Mouse (Mus musculus) ZHBTc4 (cell line): ENCODE data around the gene 1700018B08Rik.

Experiments used
- DNase-seq: peaks from one replicate; pipeline ENCODE4 v3.0.0-alpha.2; 2011; ENCODE audit warnings: low read depth, low spot score

1700018B08Rik gene

DNA sequence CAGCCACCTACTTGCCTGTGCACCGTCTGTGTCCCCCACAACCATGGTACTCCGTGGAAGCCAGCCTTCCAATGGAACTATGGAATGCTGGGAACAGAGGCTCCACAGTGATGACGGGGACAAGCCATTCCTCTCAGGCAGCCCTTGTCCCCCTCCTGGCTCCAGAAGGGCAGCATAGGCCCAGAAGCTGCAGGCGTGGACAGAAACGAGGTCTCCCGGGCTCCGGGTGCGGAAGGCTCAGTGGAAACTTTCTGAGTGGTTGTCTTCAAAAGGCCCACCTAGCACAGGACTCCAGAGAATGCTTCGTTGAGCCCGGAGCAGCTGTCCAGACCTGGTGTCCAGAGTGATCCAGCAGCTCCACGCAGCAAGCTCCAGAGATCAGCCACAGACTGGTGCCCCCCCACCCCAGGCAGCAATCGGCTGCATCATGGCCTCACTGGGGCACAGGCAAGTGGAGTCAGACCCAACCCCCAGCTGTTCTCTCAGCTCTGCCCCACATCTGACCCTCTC is at the start of gene 1700018B08Rik:
Gene 1700018B08Rik, minus strand, starts transcription at position 45 of the 510 bp plus-strand sequence.
- DNase-seq: no peak

DNA sequence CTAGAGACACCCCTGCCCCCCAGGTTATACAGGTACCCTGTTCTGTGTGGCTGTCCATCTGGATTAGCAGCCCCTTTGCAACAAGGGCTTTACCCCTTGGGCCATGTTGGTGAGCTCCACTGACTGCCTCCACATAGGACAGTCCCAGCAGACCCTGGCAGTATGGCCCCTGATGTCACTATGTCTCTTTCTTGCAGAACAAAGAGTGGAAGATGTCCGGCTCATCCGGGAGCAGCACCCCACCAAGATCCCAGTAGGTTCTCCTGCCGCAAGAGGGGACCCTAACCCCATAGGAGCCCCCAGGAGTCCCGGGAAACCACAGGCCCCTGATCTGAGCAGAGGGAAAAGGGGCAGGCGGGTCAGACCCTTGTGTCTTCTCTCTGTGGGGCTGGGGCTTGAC is 49.2 kb upstream of the 1700018B08Rik start:
- DNase-seq: no peak

DNA sequence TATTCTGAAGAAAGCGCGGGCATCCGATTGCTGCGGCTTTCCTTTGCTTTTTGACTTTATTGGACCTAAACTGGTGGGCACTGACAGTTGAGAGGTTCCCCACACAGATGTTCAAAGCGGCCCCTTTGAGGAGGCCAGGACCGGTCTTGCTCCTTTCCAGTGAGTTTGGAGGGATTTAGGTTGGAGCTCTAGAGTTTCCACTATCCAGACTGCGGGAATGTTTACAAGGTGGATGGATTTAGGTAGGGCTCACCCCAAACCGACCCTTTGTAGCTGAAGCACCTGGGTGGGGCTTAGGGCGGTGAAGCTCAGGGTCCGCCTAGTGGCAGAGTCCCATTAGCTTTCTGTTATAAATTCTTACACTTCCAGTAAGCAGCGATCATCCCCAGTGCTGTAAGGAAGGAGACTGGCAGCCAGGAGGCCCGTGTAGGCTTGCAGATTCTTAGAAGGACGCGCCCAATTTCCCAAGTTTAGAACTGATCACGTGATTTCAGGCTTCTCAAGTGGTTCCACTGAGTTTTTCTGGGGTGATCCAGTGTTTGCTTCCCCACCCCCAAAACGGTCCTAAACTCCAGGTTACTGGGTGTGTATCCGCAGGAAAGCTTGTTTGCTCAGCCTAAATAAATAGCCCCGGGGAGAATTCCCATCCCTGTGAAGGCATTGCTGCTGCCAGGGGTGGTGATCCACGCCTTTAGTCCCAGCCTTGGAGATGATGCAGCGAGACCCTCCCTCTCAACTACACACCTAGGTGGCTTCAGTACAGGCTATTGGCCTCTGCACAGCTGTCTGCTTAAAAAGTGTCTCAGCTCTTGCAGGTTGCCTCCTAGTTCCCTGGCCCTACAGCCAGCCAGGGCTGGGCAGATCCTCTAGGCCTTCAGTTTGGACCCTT is 47.3 kb upstream of the 1700018B08Rik start:
- DNase-seq: peak; percentile 91

DNA sequence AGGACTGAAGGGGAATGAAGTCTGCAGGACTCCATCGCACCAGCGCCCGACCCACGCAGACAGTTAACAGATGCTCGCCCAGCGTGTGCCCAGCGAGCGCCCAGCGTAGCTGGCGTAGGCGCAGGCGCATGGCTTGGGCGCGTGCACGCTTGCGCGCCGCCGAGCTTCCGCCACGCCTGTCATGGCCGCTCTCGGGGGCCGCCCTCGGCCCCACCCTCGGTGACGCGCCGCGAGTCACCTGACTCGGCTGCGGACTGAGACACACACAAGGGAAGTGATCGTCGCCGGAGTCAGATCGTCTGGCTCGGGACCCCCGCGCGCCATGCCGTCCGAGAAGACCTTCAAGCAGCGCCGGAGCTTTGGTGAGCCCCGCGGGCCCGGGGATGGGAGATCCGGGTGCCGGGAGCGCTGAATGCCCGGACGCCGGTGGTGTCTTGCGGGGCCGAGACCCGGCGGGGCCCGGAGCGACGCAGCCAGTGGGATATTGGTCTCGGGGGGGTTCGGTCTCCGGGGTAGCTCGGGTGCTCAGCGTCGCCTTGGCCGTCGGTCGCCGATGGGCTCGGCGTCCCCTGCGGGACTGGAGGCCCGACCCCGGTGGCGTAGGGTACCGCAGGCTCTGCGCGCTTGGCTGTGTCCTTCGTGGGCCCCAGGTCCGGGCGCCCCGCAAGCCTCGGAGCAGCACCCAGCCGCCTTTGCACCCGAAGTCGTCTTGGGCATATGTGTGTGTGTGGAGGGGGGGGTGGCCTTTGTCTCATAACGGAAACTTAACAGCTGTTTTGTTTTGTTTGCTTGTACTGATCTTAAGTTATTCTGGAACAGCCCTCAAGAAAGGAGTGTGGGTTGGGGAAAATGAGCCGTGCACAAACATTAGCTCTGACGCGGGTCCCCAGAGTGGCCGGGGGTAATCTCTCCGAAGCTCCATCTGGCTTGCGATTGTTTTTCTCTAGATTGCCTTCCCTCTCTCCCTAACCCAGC is 46.4 kb upstream of the 1700018B08Rik start, which contains the start of gene Map1lc3b:
Gene Map1lc3b, plus strand, starts transcription at position 159 of the 975 bp plus-strand sequence.
- peak; percentile 97 for DNase-seq

DNA sequence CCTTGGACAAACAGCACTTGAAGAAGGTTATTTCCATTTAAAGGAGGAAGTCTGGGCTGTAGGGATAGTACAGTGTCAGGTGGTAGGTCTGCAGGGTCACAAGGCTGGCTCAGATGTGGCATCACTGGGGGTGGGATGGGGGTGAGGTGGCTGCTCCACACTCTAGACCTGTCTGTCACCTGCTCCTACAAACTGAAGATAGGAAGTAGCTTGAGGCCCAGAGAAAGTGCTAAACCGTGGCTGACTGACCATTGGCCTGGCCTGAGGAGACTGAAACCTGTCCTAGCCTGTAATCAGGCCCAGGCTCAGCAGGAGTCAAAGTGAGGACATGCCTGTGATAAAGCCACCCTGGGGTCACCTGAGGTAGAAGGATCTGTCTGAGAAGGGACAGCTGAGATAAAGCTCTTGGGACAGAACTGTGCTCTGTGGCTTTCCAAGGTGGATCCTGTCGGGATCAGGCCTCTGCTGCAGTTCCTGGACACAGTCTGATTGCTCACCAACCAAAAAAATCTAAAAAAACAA is 45.1 kb upstream of the 1700018B08Rik start:
- no peak for DNase-seq

DNA sequence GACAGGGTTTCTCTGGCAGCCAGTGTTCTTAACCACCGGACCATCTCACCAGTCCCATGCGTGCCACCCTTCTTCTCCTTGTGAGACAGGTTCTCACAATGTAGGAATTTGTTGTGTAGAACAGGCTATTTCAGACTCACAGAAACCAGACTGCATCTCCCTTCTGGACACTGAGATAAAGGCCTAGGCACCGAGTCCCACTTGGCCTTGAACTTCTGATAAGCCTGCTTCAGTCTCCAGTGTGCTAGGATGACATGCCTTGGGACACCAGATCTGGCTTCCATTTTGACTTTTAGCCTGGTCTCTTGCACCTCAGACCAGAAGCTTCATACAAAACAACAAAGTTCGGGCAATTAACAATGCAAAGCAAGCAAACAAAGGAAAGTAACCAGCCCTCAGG is 44.6 kb upstream of the 1700018B08Rik start:
- DNase-seq: no peak

DNA sequence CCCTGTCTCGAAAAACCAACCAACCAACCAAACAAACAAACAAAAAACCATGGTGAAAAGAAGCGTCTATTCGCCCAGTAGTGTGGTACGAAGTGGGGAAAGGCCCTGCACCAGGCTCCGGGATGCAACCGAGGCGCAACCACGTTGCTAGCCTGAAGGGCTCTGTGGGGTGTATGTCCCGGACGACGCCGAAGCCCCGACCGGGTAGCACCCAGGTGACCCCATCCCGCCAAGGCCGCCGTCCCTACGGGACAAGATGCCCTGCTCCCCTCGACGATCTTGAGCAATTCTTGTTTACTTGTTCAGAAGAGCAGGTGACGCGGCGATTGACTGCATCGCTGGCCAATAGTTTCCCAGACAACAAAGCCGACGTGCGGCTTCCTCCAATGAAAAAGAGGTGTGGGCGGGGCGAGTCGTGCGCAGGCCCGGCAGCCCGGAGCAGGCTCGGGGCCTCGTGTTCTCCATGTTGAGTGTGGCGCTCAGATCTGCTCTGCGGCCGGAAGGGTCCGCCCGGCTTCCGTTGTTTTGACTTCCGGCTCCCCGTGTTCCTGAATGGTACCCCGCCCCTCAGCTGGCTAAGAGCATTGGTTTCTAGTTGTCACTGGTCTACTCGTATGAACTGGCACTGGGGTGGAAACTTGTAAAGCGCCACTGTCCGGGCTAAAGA is 41.2 kb upstream of the 1700018B08Rik start:
- peak; percentile 99 for DNase-seq

DNA sequence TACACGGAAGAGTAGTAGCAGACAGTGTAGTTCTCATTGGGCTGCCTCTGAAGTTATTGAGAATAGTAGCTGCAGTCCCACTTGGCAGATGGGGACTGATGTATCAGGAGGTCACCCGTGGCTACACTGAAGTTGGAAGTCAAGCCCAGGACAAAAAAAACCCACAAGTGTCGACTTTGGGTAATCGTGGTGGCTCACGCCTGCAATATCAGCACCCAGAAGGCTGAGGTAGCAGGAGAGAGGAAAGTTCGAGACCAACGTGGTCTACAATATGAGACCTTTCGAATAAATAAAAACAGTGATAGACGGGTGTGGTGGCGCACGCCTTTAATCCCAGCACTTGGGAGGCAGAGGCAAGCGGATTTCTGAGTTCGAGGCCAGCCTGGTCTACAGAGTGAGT is 40.6 kb upstream of the 1700018B08Rik start:
- DNase-seq: no peak

DNA sequence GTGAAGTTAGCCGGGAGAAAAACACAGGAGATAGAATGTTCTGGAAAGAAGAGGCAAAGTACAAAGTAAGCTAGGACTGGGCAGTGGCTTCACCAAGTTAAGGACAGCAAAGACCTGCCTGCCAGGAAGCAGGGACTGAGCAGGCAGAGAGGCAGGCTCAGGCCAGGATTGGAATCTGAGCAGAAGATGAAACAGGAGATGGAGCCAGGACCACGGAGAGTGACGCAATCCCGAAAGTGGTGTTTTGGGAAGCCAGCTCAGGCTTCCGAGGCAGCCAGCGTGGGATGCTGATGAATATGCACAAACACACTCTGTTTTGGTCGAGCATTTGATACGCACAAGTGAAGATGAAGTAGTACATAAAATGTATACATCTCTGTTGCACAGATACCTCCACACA is 39.5 kb upstream of the 1700018B08Rik start:
- DNase-seq: no peak

DNA sequence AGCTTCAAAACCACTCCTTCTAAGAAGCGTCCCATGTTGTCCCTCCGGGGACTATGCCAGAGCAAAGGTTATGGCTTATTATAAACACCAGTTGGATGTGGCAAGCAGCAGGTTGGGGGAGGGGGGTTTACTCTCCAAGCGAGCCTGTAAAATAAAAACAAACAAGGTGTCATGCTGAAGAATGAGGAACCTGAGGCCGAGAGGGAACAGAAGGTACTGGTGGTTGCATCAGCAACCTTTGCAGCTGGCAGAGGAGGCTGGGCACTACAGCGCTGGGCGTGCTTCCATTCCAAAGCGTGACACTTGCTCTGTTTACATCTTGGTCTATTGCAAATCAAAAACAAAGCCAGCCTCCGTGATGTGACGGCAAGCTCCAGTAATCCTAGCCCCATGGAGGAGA is 36.3 kb upstream of the 1700018B08Rik start:
- DNase-seq: no peak

DNA sequence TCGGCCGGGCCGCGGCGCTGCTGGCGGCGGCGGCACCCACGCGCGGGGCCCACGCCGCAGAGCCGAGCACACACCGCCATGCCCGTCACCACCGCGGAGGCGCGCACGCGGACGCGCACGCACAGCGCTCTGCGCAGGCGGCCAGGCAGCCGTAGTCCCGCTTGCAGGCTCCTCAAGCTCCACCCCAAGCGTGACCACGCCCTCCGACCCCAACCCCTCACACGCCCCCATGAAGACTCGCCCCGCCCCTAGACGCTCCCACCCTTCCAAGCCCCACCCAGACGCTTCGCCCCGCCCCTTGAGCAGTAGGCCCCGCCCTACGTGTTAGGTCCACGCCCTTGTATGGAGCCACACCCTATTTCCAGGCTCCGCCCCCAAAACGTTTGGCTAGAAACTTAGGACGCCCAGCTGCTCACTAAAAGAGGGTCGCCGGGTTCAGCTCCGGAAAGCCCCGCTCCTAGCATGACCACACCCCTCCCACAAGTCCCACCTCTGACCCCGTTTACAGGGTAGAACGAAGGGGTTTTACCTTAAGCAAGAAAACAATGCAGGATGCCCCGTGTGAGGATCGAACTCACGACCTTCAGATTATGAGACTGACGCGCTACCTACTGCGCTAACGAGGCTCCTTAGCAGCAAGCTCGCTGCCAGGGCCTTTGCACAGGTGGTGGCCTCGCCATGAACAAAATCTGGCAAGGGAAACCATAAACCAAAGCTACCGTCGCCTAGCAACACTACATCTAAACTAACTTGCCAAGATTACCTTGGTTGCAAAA is 34.7 kb upstream of the 1700018B08Rik start, which contains the start of gene Fbxo31:
Gene Fbxo31, minus strand, starts transcription at position 131 of the 776 bp plus-strand sequence.
- peak; percentile 98 for DNase-seq

DNA sequence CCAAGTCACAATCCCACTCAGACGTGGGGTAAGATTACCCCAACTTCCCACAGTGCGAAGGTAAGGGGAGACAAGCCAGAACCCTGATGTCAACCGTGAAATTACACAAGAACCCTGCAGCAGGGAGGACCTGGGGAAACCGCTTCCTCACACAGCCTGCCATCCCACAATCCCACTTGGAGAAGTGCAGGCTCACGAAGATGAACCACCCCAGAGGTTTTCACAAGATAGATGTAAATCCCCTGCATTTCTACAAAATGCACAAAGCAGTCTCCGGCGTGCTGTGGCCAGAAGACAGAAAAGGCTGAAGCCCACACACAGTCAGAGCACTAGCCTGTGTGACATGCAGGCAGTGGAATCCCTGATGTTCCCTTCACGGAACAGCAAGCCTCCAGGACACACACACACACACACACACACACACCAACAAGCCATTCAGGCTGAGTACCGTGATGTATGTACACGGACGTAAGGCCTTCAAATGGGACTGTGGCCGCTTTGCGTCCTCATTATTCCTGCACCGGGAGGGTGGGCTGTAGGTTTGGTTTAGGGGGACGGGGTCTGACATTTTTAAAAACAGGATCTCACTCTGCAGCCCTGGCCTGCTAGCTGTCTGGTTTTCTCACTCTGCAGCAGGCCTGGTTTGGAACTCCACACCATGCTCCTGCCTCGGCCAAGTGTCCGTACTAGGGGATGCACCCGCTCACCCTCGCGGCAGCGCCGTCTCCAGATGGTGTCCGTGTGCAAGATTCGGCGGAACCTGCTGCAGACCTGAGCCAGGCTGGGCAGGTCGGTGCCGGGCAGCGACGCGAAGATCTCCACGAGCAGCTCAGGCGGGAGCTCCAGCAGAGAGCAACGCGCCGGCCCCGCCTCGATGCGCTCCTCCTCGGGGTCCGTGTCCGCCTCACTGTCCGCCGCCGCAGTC is 33.9 kb upstream of the 1700018B08Rik start:
- DNase-seq: no peak

DNA sequence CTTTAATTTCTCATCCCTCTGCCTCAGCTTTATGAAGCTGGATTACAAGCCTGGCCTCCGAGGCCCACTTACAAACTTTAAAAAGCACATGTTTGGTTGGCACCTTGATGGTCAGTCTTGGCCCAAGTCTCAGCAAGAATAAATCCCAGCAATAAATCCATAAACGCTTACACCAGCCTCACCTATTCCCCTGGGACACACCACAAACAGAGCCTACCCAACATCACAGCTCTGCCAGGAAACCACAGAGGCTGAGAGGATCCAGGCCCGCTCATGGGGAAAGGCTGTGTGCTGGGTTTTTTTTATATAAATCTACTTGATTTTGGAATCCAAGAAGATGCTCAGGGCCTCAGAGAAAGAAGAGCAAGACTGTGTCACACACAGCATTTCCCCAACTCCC is 31.5 kb upstream of the 1700018B08Rik start:
- DNase-seq: no peak

DNA sequence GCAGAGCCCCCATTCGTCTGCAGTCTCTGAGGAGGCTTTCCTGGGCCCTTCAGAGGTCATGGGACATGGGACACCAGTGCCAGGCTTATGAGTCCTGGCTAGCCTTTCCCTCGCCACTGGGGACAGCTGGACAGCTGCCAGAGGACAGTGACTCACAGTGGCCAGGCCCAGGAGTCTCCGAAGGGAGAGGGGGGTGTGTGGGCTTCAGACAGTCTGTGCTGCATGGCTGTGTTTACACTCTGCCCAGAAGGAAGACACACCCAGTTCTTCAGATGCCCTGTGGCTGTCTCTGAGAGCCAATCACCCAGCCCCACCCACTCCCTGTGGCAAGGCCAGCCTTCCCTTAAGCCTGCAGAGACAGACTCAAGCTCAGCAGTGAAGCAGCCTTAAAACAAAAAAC is 29.2 kb upstream of the 1700018B08Rik start:
- peak; percentile 54 for DNase-seq

DNA sequence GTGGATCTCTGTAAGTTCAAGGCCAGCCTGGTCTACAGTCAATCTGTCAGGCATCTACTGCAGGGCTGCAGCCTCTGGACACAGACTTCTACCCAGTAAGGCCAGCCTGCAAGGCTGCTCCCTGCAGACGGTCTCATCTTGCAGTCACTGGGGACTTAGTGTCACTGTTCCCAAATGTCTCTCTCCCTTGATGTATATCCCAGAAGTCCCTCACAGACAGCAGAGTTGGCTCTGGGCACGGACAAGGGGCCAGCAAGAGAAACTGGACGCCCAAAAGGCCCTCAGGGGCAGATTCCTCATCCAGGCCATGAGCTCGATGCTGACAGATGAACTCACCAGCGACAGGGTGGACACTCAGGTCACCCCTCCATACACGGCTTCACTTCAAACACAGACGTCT is 28.0 kb upstream of the 1700018B08Rik start:
- DNase-seq: no peak

DNA sequence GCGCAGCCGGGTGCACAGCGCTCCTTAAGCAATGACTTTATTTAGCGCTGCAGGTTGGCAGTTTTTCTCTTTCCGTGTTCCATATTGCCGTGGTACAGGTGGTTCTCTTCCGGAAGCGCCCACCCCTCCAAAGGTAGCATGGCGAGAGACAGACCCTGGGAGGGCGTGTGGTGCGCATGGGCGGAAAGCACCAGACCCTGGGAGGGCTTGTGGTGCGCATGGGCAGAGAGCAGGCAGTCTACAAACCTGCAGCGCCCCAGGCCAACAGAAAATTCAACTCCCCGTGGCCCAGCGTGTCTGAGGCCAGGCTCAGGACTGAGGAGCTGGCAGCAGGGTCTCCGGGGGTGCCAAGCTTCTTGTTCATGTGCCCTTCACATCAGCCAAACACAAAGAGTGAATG is 26.7 kb upstream of the 1700018B08Rik start:
- DNase-seq: peak; percentile 79

DNA sequence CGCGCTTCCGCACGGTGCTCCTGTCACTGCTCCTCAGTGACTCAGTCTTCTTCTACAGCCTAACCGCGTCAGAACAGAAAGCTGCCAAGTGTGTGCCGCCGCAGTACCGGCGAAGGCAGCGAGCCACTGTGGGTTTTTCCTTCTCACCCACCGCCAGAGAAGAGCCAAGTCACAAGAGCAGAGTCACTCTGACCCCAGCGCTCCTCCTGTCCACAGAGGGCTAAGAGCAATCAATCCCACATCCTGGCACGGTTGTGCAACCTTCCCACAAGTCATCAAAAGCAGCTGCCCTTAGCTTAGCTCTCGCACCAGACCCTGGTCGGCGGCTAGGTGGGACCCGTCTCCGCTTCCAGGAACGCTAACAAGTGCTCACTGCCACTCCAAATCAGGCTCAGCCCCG is 26.2 kb upstream of the 1700018B08Rik start:
- peak; percentile 47 for DNase-seq

DNA sequence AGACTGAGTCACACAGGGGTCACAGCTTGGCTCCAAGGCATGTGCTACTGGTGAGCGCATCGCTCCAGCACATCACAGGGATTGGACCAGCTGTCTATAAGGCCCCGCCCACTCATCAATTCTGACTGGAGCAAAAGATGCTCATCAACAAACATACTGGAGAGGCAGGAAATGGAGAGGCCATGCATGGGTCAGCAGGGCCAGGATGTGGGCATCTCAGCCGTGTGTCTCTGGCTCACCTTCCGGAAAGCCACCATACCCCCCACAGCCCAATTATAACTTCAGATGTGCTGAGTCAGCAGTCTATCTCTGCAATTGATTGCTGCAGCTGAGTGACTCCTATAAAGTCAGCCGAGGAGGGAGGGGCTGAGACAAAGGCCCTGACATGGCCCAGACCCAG is 24.2 kb upstream of the 1700018B08Rik start:
- no peak for DNase-seq

DNA sequence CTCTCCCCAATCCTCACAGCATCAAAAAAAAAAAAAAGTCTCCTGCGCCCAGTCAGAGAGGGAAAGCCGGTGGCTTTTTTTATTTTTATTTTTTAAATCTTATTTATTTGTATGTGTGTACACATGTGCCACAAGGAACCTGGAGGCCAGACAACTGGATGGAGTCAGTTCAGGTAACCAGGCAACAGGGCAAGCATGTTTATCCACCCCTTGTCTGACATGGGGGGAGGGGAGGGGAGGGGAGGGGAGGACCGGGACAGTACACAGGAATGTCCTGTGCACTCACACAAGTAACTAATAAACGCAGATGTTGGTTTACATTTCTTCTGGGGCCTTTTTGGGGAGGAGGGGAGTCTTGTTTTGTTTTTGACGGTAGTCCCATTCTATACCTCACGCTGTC is 19.6 kb upstream of the 1700018B08Rik start:
- no peak for DNase-seq
